Mouse (Mus musculus): ENCODE measurements around the gene Xk. TPM values are rescaled to one million over a fixed set of nuclear protein-coding genes. Genes with fewer than 3 reads are reported as not detected.

The Xk gene
- polyA plus RNA-seq (2017; shearing (Covaris generic)), result 0.61 TPM

DNA sequence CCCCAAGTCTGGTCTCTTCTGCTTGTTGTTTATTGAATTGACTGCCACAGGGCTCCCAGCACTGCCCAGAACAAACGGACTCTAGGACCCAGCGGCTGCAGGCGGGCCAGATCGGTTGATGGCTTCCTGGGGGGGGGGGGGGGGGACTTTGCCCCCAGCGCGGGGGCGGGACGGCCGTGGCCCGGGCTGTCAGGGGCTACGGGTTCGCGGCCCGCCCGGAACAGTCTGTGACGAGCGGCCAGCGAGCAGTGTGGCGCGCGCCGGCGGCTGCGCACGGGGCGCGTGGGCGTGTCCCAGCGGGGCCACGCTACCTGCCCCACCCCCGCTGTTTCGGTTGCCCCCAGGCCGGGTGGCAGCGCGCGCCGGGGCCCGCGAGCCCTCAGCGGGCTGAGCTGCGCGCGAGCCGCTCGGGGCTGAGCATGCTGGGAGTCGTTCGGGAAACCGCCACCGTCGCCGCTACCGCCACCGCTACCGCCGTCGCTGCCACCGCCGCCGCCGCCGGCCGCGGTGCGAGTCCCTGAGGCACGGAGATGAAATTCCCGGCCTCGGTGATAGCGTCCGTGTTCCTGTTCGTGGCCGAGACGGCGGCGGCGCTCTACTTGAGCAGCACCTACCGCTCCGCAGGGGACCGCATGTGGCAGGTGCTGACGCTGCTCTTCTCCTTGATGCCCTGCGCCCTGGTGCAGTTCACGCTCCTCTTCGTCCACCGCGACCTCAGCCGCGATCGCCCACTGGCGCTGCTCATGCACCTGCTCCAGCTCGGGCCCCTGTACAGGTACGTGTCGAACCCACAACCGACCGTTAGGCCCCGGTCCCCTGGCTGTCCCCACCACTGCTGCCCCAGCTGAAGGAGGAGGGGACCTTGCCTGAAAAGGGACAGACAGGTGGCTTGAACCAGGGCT is at the start of gene Xk:
Gene Xk (plus strand): TSS at position 297 of the 902 bp plus-strand sequence.

DNA sequence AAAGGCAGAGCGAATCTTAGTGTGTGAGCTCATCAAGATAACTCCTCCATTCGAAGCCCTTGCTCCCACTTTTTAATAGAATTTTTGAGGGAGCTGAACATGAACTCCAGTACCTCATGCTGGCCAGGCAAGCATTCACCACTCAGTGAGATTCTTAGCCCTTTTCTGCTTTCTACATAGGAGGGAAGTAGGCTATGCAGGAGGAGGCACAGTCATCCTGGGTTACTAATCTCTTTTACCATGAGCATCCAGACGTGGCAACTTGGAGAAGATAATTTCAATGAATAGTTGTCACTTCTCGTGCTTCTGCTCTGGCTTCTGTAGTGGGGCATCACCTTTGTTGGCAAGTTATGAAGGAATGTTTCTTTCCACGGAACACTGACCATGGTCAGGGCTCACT is 15.8 kb upstream of the Xk start, which contains the start of gene Gm14862:
Gene Gm14862 (minus strand): TSS at position 134 of the 400 bp plus-strand sequence.

DNA sequence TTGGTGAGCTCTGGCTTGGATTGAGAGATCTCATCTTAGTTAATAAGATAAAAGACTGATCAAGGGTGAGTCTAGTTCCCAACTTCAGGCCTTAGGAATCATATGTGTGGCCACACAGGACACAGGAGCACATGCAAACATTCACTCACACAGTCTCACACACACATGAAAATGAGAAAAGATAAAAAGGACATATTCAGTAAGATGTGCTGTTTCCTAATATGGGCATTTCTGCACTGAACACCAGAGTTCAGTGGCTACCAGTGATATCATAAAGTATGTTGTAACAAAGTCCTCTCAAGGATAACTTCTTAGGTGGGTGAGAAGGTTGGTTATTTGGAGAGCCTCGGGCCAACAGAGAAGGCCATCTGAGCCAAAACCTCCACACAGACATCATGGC is 10.9 kb downstream of the Xk start, which contains the start of gene H2al1m:
Gene H2al1m (plus strand): TSS at position 301 of the 400 bp plus-strand sequence.

DNA sequence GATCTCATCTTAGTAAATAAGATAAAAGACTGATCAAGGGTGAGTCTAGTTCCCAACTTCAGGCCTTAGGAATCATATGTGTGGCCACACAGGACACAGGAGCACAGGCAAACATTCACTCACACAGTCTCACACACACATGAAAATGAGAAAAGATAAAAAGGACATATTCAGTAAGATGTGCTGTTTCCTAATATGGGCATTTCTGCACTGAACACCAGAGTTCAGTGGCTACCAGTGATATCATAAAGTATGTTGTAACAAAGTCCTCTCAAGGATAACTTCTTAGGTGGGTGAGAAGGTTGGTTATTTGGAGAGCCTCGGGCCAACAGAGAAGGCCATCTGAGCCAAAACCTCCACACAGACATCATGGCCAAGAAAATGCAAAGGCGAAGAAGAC is 77.8 kb downstream of the Xk start, which contains the start of gene H2al1k:
Gene H2al1k (plus strand): TSS at position 301 of the 400 bp plus-strand sequence.

Other genes with a start within 250 kb of the Xk start
- not detected for gene Fthl17e, start 239.3 kb upstream of the Xk start, polyA plus RNA-seq (2017; shearing (Covaris generic))
- not detected for gene Fthl17f, start 209.7 kb upstream of the Xk start, polyA plus RNA-seq (2017; shearing (Covaris generic))
- gene 4930402K13Rik, start 168.2 kb upstream of the Xk start, polyA plus RNA-seq (2017; shearing (Covaris generic)), result not detected
- gene Lancl3, start 72.9 kb upstream of the Xk start, polyA plus RNA-seq (2017; shearing (Covaris generic)), result 0.20 TPM
- not detected for gene Gm14862, start 15.9 kb upstream of the Xk start, polyA plus RNA-seq (2017; shearing (Covaris generic))
- gene H2al1m, start 11.0 kb downstream of the Xk start, polyA plus RNA-seq (2017; shearing (Covaris generic)), result not detected
- gene H2al1k, start 77.9 kb downstream of the Xk start, polyA plus RNA-seq (2017; shearing (Covaris generic)), result not detected
- gene Cybb, start 215.0 kb downstream of the Xk start, polyA plus RNA-seq (2017; shearing (Covaris generic)), result 41.4 TPM

Data from CD4-positive, CD25-positive, alpha-beta regulatory T cell, adult 9 weeks (primary cell).